Mouse (Mus musculus): ENCODE measurements at regions not wholly inside any gene's neighbourhood (a gene's known extent, or its start where the extent isn't known, plus 50 kb on each side); places are given as distances from the start of the nearest gene placed in this dataset.

DNA sequence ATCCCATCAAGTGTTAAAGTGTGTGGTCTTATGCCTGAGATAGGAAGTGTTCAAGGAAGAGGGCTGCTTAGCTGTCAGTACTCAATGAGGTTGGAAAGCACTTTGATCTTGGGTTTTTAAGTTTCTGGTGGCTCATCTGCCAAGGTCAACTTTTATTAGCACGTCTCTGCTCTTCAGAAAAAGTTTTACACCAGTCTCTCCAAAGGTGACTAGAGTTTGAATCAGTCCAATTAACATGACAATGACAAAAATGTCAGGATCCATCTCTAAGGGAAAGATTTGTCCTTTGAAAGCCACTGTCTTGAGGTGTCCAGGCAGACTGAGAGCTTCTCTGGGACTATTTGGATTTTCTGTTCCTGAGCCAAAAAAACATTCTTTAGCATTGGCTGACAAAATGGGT is 73.4 kb upstream of the Egr2 start:
- Histone ChIP-seq H3K9ac (ENCODE audit: control insufficient read depth, low read depth, low read length, poor library complexity, severe bottlenecking) (no peak overlapping the region), H3K36me3 (ENCODE audit: control insufficient read depth in 1 of 2, insufficient read depth in 2 of 2, low read length in 2 of 2) (no peaks in the 10 kb centered on the region), H3K9me3 (replicated peaks; ENCODE audit: insufficient read depth, low read length) (no peaks in the 10 kb centered on the region), H3K4me3 (ENCODE audit: control insufficient read depth in 1 of 2, insufficient read depth in 1 of 2, low read depth in 2 of 2, low read length in 2 of 2) (no peak overlapping the region), H3K27me3 (ENCODE audit: control insufficient read depth in 1 of 2, insufficient read depth in 2 of 2, low read length in 2 of 2) (no peaks in the 10 kb centered on the region), H3K27ac (ENCODE audit: control insufficient read depth, low read depth, low read length) (no peak overlapping the region), H3K79me2 (ENCODE audit: control insufficient read depth, insufficient read depth, low read length, poor library complexity) (no peaks in the 10 kb centered on the region), H3K4me1 (ENCODE audit: control insufficient read depth in 1 of 2, insufficient read depth in 2 of 2, low read length in 2 of 2) (no peaks in the 10 kb centered on the region)
- TF ChIP-seq USF2 (IDR thresholded peaks at IDR 0.05; ENCODE audit: borderline replicate concordance in 1 of 2, insufficient read depth in 1 of 2, low read depth in 1 of 2, low read length in 2 of 2) (no peak), E2F4 (IDR thresholded peaks at IDR 0.05; ENCODE audit: borderline replicate concordance, low read depth, low read length) (no peak), KAT2A (conservative IDR thresholded peaks at IDR 0.05; ENCODE audit: low read depth, low read length) (no peak), ZC3H11A (IDR thresholded peaks at IDR 0.05; ENCODE audit: low read depth, low read length) (no peak), NELFE (IDR thresholded peaks at IDR 0.05; ENCODE audit: low read depth, low read length) (no peak), SIN3A (IDR thresholded peaks at IDR 0.05; ENCODE audit: low read length) (no peak), MEF2A (IDR thresholded peaks at IDR 0.05; ENCODE audit: extremely low read depth, insufficient replicate concordance, low read depth, low read length, poor library complexity, severe bottlenecking) (no peak), CHD1 (IDR thresholded peaks at IDR 0.05; ENCODE audit: low read depth, low read length) (no peak), BHLHE40 (IDR thresholded peaks at IDR 0.05; ENCODE audit: borderline replicate concordance, low read depth, low read length) (no peak), TCF12 (IDR thresholded peaks at IDR 0.05; ENCODE audit: low read depth, low read length) (no peak), MYC (IDR thresholded peaks at IDR 0.05; ENCODE audit: low read depth, low read length) (no peak), HCFC1 (IDR thresholded peaks at IDR 0.05; ENCODE audit: low read depth, low read length) (no peak), MAFK (IDR thresholded peaks at IDR 0.05; ENCODE audit: borderline replicate concordance, low read depth, low read length) (no peak), MAZ (IDR thresholded peaks at IDR 0.05; ENCODE audit: low read depth, low read length) (no peak)
- DNase-seq (ENCODE audit: low read depth, low spot score), result no peak

DNA sequence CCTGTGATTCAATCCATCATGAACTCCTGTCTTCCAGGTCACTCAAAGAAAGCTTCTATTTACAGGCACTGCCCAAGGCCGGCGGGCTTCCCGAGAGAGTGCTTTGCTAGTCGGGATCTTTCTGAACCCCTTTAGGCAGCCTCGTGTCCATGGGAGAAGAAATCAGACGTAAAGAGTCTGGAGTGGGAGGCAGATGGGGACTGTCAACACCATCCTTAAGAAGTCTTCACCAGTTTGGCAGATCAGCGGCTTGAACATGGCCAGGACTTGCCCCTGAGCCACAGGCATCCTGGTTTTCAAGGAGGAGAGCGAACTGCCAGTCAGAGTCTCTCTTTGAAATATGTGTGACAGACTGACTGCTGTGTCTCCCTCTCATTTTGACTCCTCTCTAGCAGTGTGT is 66.6 kb upstream of the Egr2 start:
- DNase-seq (ENCODE audit: low read depth, low spot score), result no peak
- Histone ChIP-seq H3K79me2 (ENCODE audit: control insufficient read depth, insufficient read depth, low read length, poor library complexity) (no peaks in the 10 kb centered on the region), H3K9me3 (replicated peaks; ENCODE audit: insufficient read depth, low read length) (no peaks in the 10 kb centered on the region), H3K27ac (ENCODE audit: control insufficient read depth, low read depth, low read length) (no peak overlapping the region), H3K4me1 (ENCODE audit: control insufficient read depth in 1 of 2, insufficient read depth in 2 of 2, low read length in 2 of 2) (no peaks in the 10 kb centered on the region), H3K4me3 (ENCODE audit: control insufficient read depth in 1 of 2, insufficient read depth in 1 of 2, low read depth in 2 of 2, low read length in 2 of 2) (no peak overlapping the region), H3K27me3 (ENCODE audit: control insufficient read depth in 1 of 2, insufficient read depth in 2 of 2, low read length in 2 of 2) (no peaks in the 10 kb centered on the region; a peak in 1 of 4 replicates), H3K9ac (ENCODE audit: control insufficient read depth, low read depth, low read length, poor library complexity, severe bottlenecking) (no peak overlapping the region), H3K36me3 (ENCODE audit: control insufficient read depth in 1 of 2, insufficient read depth in 2 of 2, low read length in 2 of 2) (no peaks in the 10 kb centered on the region)
- no peak for TF ChIP-seq NELFE (IDR thresholded peaks at IDR 0.05; ENCODE audit: low read depth, low read length)
- no peak for TF ChIP-seq ZNF384 (IDR thresholded peaks at IDR 0.05; ENCODE audit: low read depth, low read length)
- no peak for TF ChIP-seq USF2 (IDR thresholded peaks at IDR 0.05; ENCODE audit: borderline replicate concordance in 1 of 2, insufficient read depth in 1 of 2, low read depth in 1 of 2, low read length in 2 of 2)
- TF ChIP-seq MAX (IDR thresholded peaks at IDR 0.05; ENCODE audit: low read length), result no peak
- TF ChIP-seq KAT2A (conservative IDR thresholded peaks at IDR 0.05; ENCODE audit: low read depth, low read length), result no peak
- no peak for TF ChIP-seq UBTF (IDR thresholded peaks at IDR 0.05; ENCODE audit: borderline replicate concordance, insufficient read depth, low read depth, low read length)
- no peak for TF ChIP-seq ZKSCAN1 (IDR thresholded peaks at IDR 0.05; ENCODE audit: low read depth, low read length)
- no peak for TF ChIP-seq USF1 (IDR thresholded peaks at IDR 0.05; ENCODE audit: low read depth, low read length)
- TF ChIP-seq MXI1 (IDR thresholded peaks at IDR 0.05; ENCODE audit: low read depth, low read length), result no peak
- TF ChIP-seq MEF2A (IDR thresholded peaks at IDR 0.05; ENCODE audit: extremely low read depth, insufficient replicate concordance, low read depth, low read length, poor library complexity, severe bottlenecking), result no peak
- no peak for TF ChIP-seq JUND (IDR thresholded peaks at IDR 0.05; ENCODE audit: low read depth, low read length)
- TF ChIP-seq ZMIZ1 (IDR thresholded peaks at IDR 0.05; ENCODE audit: low read depth, low read length), result no peak
- no peak for TF ChIP-seq POLR2AphosphoS5 (IDR thresholded peaks at IDR 0.05; ENCODE audit: borderline replicate concordance, low read depth, low read length)
- TF ChIP-seq POLR2AphosphoS2 (IDR thresholded peaks at IDR 0.05; ENCODE audit: low read length), result no peak
- TF ChIP-seq TAL1 (IDR thresholded peaks at IDR 0.05; ENCODE audit: low read length), result no peak
- no peak for TF ChIP-seq NRF1 (IDR thresholded peaks at IDR 0.05; ENCODE audit: insufficient read depth, low read depth, low read length, poor library complexity, severe bottlenecking)
- no peak for TF ChIP-seq RCOR1 (IDR thresholded peaks at IDR 0.05; ENCODE audit: low read depth, low read length)
